Mouse (Mus musculus): Measurements from ENCODE around the gene Fam122b.
"Not testable (repeated sequence)": the region's sequence is repeated elsewhere in the genome, so short reads cannot be mapped to it uniquely, and the experiment has no call there.

Gene Fam122b

GRCm38 (mm10) chrX:53269289-53270062, at the start of gene Fam122b:
Gene Fam122b, minus strand, starts transcription at chrX:53269805.
- DNase-seq: peak; percentile 90

- DNase-seq: no peak
Observed at GRCm38 (mm10) chrX:53287924-53288323, 18.3 kb upstream of the Fam122b start.

GRCm38 (mm10) chrX:53273124-53273523, 3.5 kb upstream of the Fam122b start, which contains the start of gene Fam122c:
Gene Fam122c, plus strand, starts transcription at chrX:53273424.
- no peak for DNase-seq

- DNase-seq: not testable (repeated sequence)
Observed at GRCm38 (mm10) chrX:53271628-53272027, 2.0 kb upstream of the Fam122b start.

- no peak for DNase-seq
Observed at GRCm38 (mm10) chrX:53270063-53270432, 443 bp upstream of the Fam122b start.

- DNase-seq: peak; percentile 57
Observed at GRCm38 (mm10) chrX:53268856-53269255, 749 bp downstream of the Fam122b start.

GRCm38 (mm10) chrX:53266186-53266585, 3.4 kb downstream of the Fam122b start:
- no peak for DNase-seq

- DNase-seq: no peak
Observed at GRCm38 (mm10) chrX:53255195-53255594, 14.4 kb downstream of the Fam122b start.

GRCm38 (mm10) chrX:53240011-53240410, 29.6 kb downstream of the Fam122b start, which contains the start of gene Plac1:
Gene Plac1, minus strand, starts transcription at chrX:53240111.
- no peak for DNase-seq

GRCm38 (mm10) chrX:53237971-53238370, 31.6 kb downstream of the Fam122b start:
- DNase-seq: no peak

- DNase-seq: no peak
Observed at GRCm38 (mm10) chrX:53236404-53236803, 33.2 kb downstream of the Fam122b start.

- no peak for DNase-seq
Observed at GRCm38 (mm10) chrX:53233689-53234088, 35.9 kb downstream of the Fam122b start.

- no peak for DNase-seq
Observed at GRCm38 (mm10) chrX:53231965-53232364, 37.6 kb downstream of the Fam122b start.

GRCm38 (mm10) chrX:53224353-53224944, 45.2 kb downstream of the Fam122b start:
- DNase-seq: no peak

- DNase-seq: no peak
Observed at GRCm38 (mm10) chrX:53220855-53221254, 48.8 kb downstream of the Fam122b start.

- DNase-seq: no peak
Observed at GRCm38 (mm10) chrX:53214557-53215229, 54.9 kb downstream of the Fam122b start.

- no peak for DNase-seq
Observed at GRCm38 (mm10) chrX:53213838-53214237, 55.8 kb downstream of the Fam122b start.

GRCm38 (mm10) chrX:53212485-53212884, 57.1 kb downstream of the Fam122b start:
- DNase-seq: no peak

GRCm38 (mm10) chrX:53211756-53212483, 57.7 kb downstream of the Fam122b start:
- peak; percentile 23 for DNase-seq

- DNase-seq: no peak
Observed at GRCm38 (mm10) chrX:53209431-53209830, 60.2 kb downstream of the Fam122b start.

GRCm38 (mm10) chrX:53204690-53205311, 64.8 kb downstream of the Fam122b start:
- DNase-seq: no peak

GRCm38 (mm10) chrX:53201616-53202015, 68.0 kb downstream of the Fam122b start:
- DNase-seq: no peak

GRCm38 (mm10) chrX:53197681-53198080, 71.9 kb downstream of the Fam122b start:
- no peak for DNase-seq

All from kidney, adult 11 months (tissue).